Mouse (Mus musculus): ENCODE measurements around the gene Shisa6.

The Shisa6 gene

DNA sequence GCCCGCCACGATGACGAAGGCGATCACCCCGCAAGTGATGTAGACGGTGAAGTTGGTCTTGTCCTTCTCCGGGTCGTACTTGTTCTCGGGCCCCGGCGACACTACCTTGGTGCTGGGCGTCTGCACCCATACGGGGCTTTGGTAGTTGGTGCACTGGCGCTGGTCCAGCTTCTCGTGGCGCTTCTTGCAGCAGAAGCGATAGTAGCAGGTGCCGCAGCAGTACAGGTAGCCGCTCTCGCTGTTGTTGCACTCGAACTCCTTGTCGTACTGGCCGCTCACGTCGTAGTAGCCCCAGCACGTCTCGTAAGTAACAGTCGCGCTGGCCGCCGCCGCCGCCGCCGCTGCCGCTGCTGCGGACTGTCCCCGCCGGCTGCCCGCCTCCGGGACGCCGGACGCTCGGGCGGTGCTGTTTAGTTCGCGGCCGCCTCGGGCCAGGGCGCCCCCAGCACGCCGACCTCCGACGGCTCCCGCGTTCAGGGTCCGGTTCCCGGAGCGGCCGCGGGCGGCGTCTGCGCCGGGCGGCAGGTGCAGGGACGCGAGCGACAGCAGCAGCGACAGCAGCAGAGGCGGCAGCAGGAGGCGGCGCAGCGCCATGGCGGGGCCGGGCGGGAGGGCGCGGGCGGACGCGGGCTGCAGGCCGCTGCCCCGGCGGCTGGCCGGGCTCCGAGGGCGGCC lies at the start of gene Shisa6:
TSS of gene Shisa6 (minus strand) at position 594 of the 675 bp plus-strand sequence.
- peak; percentile 27 for DNase-seq

DNA sequence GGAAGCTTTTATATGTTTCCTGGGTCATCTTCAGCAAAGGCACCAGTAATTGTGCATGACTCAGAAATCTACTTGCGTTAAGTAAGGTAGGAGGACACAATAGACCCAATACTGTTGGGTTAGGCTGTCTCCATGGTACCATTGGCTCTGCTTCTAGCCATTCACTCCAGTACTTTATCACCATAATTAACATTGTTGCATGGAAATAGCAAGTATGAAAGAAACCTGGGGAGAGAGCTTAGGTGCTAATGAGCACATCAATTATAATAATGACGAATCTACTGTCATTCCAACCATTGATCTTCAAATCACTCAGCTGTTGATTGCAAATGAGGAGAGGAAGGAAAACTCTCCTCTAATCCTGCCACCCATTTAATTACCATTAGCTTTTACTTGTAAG lies 48.1 kb upstream of the Shisa6 start:
- DNase-seq: no peak

DNA sequence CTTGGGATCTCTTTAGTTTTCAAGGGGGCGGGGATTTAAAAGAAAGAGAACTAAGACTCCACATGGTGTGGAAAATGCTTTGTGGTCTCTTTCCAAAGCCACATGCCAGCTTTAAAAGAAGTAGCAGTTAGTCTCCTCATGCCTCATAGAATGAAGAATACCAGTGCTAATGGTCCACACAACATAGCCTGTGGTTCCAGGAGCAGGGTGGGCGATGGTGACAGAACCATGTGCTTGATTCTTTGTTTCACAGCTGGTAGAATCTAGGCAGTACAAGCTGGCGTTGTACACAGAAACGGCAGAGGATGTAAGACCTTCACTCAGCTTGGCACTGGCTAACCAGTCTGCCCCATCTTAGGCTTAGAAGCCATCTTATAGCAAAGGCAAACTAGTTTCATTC lies 43.3 kb upstream of the Shisa6 start:
- no peak for DNase-seq

DNA sequence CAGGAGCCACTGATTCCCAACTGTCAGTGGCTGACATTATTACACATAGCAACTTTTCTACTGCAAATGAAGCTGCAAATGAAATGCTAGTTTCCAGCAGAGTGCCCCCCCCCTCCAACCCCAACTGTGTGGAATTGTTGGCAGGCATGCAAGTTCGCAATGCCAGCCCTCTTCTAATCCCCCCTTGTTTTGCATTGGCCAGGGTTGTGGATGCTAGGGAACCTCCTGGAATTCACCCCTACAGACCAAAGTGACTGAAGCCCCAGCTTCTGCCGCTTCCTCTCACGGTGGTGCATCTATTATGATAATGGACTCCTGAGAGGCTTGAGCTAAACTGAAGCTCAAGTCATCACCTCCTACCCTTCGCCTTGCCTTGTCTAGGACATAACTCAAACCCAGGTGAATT lies 42.6 kb upstream of the Shisa6 start:
- no peak for DNase-seq

DNA sequence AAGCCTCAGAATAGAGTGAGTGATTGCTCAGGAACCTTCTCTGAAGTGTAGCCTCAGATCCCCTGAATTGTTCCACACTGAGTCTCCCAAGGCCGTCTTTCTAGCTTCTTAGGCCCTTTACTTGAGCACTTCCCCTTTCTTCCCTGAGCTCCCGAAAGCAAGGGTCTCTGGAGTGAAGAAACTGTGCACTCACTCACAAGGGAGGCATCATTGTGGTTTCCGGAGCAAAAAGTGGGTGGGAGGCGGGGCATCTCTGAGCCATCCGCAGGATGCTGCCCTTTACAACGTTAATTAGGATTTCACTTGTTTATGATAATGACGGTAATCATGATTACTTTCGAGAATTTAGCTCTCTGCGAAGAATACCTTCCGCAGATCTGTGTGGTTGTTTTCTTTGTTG lies 41.6 kb upstream of the Shisa6 start:
- no peak for DNase-seq

DNA sequence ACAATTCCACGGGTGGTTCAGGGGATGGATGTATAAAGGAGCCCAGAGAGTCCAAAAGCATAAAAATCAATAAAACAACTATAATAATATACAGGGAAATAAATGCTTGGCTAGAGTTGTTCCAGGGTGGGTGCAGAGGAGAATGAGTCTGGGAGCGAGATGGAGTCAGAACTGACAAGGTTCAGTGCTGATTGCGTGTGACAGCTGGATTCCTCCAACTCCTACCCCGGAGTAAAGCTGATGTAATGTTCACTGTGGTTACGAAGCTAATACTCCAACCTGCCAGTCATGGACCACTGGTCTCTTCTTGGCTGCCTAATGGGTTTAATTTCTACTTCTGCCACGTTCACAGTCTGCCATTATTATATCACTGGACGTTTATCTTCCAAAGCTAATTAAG lies 36.5 kb upstream of the Shisa6 start:
- no peak for DNase-seq

DNA sequence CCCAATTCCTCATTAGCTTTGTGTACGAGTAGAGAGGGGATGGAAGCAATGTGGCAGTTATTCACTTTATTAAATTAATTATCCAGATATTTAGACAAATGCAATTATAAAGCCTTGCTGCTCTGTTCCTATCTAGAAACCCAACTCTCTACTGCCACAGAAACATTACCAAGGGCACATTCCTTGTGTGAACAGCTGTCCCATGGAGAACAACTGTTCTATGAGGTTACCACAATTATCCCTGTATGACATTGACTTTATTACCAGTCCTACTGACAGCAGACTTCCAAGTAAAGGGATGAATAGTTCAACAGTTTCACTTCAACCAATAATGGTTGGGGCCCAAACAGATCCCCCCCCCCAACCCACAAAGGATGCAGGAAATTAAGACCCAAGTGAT lies 12.1 kb upstream of the Shisa6 start:
- DNase-seq: no peak

DNA sequence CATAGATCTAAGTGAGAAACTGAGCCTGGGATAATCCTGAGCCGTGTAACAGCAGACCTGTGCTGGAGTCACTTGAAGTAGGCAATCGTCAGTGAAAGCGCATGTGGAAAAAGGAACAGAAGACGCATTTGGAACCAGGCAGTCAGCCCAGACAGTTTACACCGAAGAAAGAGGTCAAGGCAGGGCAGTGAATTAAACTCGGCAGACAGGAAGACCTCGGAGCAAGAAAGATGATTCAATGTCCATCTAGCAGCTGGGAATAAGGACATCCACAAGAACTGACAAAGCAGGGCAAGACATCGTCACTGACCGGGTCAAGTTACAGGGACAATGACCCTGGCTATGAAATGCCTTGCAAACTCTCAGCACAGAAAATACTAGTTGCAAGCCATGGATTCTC lies 10.1 kb upstream of the Shisa6 start:
- DNase-seq: no peak

DNA sequence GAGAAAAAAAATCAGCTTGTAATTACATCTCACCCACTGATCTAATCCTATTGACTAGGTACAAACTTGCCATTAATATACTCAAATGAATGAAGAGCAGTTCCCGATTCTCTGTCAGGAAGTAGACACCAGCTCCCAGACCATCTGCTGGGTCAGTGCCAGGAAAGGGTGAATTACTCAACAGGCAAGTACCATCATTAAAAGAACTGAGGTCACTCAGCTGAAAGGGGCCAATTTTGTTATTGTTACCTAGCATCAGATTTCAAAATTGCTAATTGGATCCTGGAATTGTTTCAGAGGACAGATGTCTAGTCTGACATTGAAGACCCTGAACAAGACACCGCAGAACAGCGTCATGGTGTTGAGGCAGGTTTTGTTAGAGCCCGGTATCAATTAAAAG lies 9.4 kb upstream of the Shisa6 start:
- no peak for DNase-seq

DNA sequence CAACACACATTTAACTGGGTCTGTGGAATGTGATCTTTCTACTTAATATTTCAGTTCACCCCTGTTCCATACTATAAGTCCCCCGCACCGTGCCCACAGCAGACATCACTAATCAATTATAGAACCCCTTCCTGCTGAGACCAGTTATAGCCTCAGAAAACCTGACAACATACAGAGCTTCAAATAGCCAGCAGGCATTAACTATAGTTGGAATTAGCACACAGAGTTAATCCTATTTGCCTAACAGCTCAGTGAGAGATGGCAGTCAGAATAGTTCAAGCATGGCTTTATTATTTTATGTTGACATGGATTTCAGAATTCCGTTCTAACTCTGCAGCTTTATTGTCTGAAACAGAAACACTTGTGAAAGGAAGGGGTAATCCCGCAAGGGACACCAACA lies 8.5 kb upstream of the Shisa6 start:
- no peak for DNase-seq

DNA sequence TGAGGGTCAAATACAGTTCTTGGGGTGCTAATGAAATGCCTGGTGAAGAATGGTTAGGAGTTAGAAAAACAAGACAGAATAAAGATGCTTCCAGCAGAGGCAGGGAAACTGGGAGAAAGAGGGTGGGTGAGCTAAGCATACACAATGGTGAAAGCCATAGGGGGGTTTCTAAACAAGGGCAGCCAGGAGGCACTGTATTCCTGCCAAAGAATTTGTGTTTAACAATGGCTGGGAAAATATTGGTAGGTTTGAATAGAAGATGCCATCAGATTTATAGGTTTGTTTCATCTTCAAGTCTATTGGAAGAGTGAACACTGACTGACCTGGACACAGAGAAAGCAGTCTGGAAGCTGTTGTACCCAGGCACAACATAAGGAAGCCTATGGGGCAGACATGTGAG lies 2.4 kb upstream of the Shisa6 start:
- DNase-seq: no peak

DNA sequence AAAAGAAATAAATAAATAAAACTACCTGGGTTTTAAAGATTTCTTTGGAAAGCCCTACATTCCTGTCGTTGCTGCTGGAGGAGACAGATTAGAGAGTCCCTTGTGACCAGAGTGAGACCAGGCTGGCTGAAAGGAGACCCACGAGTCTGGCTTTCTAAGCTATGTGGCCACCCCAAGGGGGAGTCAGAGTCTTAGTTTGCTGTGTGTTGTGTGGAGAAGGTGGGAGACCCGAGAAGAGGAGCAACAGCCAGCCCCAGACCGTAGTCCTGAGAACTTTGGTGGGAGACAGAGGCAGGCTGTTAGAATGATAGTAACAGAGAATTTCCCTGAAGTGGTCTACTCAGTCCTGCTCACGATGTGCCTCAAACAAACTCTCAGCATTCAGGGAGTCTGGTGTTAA lies 1.6 kb upstream of the Shisa6 start:
- no peak for DNase-seq

DNA sequence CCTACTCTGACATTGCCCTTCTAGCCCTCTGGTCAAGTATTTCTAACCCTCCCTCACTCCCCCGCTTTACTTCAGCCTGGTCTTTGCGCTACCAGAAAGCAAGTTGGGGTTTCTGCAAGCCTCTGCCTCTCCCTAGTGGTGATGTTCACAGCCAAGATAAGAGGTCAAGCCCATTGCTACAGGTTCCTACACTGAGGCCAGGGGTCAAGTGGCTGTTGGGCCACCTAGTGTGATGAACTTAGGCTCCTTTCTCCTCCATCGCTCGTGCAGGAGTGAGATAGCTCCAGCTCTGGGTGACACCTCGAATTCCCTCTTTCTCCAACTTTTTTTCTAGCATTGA lies 1.2 kb upstream of the Shisa6 start:
- DNase-seq: peak; percentile 14

DNA sequence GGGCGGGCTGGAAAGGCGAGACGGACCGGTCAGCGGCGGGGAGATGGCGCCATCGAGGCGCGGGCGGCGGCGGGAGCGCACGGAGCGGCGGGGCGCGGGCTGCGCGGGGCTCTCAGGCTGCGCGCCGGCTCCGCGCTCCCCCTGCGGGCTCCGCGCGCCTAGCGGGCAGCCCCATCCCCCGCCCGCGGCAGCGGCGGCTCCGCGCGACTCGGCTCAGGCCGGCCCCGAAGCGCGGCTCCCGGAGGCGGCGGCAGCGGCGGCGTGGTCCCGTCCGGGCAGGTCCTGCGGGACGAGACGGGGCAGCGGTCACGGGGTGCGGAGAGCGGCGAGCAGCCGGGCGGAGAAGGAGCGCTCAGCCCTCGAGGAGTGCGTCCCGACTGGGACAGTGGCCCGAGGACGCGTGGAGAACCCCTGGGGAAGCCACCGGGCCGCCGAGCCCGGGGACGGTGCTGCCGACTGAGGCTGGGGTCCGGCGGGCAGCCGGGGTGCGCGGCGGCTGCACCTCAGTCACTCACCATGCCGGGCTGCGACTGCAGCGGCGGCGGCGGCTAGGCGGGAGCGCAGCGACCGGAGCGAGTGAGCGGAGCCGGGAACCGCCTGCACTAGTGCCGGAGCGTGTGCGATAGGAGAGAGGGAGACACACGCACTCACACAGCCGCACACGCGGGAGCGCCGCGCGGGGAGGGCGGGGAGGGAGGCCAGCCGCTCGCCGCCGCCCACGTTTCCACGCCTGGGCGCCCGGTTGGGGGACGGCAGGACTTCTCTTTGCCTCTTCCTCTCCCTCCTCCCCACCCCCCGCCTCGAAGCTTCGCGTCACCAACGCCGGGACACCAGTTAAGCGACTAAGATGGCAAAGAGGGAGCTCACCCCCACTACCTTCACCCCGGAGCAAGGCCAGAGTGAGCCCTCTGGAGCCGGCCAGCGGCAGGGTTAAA lies 549 bp upstream of the Shisa6 start:
- DNase-seq: peak; percentile 43

DNA sequence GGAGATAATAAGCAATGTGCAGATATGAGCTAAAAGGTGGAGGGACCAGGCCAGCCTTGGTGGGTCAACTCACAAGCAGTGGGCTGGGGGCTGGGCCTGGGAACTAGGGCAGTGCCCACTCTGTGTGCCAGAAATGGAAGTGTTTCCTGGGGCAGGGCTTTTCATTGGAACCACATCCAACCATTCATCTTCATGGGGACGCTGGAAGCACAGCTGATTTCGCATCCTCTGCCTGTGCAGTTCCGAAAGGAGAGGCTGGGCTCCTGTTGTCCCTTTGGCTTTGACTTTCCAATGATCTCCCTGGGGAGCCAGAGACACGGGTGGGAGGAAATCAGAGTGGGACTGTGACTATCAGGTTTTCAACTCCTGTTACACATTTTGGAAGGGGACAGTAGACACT lies 1.5 kb downstream of the Shisa6 start:
- DNase-seq: peak; percentile 34

DNA sequence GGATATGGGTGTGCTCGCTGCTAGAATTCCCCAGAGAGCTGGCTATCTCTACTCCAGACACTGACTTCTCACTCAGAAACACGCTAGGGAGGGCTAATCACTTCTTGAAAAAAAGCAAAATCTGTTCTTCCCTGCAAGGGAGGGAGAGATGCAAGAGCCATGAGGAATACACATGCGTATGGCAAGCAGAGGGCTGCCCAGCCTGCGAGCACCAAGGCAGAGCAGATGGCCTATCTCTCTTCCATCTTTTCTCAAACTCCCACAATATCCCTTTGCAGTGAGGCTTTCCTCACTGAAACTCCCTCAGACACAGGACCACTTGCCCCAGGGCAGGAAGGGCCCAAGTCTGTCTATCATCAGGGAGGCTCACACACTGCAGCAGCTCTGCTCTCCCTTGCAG lies 3.4 kb downstream of the Shisa6 start:
- peak; percentile 69 for DNase-seq

DNA sequence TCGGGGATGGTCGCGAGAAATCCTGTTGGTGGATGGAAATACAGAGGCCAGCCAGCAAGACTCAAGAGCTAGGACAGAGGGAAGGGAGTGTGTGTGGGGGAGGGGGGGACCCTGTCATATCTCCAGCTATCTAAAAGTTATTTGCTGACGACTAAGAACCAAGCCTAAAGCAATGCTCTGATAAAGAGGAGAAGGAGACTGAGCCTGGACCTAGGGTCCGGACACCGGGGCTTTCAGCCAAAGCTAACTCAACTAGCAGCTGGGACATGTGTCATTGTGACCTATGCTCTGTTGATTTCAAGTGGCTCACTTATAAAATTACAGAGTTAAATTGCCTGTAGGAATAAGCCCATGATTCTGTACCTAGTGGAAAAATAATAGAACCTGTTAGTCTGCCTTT lies 6.4 kb downstream of the Shisa6 start:
- no peak for DNase-seq

DNA sequence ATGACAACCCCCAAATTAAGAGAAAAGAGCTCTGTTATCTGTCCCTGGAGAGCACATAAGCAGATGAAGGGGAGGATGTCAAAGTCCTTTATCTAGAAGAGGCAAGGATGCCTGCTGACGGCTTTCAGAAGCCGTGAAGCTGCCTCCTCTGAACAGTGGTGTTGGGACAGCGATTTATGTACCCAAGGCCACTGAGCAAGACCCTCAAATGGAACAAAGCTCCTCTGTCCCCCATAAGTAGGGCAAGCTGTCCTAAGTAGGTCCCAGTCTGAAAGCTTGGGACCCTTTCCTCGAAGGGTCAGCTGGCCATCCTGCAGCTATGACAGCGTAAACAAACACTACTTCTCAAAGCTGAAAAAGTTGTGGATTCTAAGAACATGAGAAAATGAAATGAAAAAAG lies 11.4 kb downstream of the Shisa6 start:
- DNase-seq: no peak

DNA sequence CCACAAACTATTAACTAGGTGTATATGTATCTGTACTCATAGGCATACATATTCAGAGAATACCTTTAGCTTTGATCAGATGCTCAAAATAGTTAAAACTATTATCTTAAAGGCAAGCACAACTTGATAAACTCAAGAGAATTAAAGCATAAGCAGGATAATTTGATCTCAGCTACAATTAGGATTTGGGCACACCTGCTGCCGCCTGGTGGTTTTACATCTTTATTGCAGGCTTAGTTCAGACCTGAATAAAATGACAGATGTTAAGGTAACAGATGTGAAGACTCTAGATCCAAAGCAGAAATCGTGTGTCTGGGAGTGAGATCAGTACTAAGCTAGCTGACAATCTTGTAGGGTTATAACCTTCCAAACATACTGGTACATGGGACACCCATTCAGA lies 24.8 kb downstream of the Shisa6 start:
- DNase-seq: no peak

DNA sequence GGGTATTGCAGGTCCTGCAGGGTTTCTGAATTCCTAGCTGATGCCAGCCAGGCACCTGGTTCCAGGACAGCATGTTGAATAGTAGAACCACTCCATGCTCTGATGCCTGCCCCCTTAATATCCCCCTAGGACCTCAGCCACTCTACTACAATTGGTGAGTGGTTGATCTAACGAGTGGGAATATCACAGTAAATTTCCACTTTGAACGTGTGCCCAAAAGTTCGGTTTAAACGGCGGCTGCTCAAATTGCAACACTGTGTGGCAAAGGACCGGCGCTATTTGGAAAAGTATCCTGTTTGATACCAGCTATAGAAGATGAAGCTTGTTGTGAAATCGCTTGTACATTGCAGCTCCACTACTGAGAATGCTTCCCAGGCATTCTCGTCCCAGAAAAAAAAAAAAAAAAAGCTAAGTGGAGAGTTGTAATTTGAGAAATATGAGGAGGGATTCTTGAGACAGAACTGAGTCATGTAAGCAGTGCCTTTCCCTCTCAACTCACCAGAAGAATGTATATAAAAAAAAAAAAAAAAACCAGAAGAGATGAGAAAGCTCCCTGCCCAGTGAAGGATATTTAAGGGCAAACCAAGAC lies 26.8 kb downstream of the Shisa6 start:
- no peak for DNase-seq

DNA sequence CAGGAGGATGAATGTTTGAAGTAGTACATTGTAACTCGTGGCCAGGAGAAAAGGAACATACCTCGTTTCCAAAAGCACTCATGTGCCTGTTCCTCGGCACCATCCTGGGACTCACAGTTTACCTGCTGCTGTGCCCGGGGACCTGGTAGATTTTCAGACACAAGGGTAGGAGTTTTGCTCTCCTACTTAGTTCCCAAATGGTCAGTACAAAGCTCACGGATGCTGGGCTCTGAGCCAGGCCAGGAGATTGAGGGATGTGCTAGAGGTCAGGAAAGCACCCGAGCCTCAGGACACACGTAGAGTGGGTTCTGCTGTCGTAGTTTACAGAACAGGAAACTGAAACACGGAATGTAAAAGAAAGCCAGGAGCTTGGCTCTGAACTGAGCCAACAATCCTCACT lies 29.5 kb downstream of the Shisa6 start:
- no peak for DNase-seq

DNA sequence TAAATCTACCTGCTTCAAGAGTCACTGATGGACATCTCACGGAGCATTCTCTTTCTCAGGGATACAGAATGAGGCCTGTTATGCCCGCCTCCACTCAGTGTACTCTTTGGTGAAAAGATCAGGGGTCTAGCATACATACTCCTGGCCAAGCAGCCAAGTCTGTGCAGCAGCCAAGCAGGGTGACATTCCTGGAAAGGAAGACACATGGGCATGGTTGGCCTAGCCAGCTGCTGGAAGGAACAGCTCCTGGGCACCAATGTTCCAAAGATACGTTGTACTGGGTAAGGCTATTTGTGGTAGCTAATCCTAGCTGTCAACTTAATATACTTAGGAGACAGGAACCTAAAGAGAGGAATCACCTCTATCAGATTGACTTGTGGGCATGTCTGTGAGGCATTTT lies 31.4 kb downstream of the Shisa6 start:
- no peak for DNase-seq

DNA sequence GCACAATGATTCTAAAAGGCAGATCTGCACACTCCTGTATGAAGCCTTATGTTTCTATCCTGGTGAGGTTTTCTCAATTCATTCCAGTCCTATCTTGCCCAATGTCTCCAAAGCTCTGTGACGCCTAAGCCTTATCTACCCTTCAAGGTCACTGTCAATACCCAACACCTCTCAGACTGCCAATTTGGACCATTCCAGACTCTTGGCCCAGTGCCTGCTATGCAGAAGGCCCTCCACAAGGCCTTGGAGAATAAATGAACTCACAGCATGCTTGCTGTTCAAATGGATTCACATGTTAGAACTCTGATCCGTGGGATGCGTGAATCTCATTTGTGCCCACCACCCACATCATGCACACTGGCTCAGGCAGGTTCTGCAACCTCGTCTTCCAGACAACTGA lies 38.0 kb downstream of the Shisa6 start:
- peak; percentile 32 for DNase-seq

DNA sequence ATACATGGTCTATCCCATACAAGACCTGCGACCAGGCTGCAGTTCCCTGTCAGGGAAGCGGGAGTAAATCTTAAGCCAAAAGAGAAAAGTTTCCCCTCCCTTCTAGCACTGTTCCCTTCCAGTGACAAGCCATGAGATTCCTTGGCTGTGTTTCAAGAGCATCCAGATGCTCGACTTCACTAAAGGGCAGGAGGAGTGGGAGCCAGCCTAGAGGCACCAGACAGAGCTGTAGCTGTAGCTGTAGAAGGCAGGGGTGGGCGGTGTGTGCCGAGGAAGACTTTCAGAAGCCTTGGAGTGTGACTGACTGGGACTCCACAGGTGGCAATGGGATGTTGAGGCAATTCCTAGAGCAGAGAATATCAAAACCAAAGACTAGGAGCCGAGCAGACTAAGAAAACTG lies 43.3 kb downstream of the Shisa6 start:
- peak; percentile 60 for DNase-seq
